Mouse (Mus musculus): ENCODE results near the gene Zfp619. TPM values are rescaled to one million over a fixed set of nuclear protein-coding genes. Genes with fewer than 3 reads are reported as not detected.

Zfp619 gene
- 4.3 and 4.4 TPM in 2 replicates for polyA plus RNA-seq (2014; fragmentation: Nextera tagmentation; extraction: Ambion mirVana)

DNA sequence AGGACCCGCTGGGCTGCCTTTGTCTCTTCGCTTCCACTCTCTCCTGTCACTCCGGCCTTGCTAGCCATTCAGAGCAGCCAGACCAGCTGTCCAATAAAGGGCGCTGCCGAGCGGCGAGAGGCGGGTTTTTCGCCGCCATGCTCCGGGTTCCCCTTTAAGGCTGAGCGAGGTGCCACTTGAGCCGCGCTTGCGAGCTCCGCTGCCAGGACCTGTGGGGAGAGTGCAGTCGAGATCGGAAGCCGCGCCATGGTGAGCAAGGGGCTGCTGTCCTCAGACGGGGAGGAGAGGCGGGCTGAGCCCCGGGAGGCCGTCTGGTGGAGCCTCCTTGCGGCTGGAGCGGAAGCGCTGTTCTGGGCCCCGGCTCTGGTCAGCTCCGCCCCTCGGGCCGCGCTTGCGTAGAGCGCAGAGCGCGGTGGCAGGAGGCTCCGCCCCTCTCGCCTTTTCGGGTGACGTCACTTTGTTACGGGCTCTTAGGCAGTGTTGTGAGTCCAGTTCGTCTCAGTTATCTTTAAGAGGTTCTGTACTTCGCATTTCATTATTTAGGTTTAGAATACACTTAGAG, at the start of gene Zfp619:
Gene Zfp619, plus strand, starts transcription at position 151 of the 562 bp plus-strand sequence.
- no peaks in the 10 kb centered on the region; the same call in 1 of the 2 replicates for H3K36me3 ChIP-seq (ENCODE audit: control insufficient read depth, insufficient read depth, low read length)
- H3K4me2 ChIP-seq (ENCODE audit: low read depth, low read length, severe bottlenecking) = peak within 1 kb of the TSS; percentile 45; the same call in 1 of the 2 replicates
- H3K4me3 ChIP-seq (ENCODE audit: low read depth, low read length) = peak within 1 kb of the TSS; percentile 57
- H3K9me3 ChIP-seq (ENCODE audit: control insufficient read depth, low read length) = peaks cover 4% of the 10 kb centered on the region; the same call in 1 of the 2 replicates
- no peaks in the 10 kb centered on the region for H3K4me1 ChIP-seq (replicated peaks; ENCODE audit: control insufficient read depth, insufficient read depth, low read length)
- ATAC-seq (replicated peaks; ENCODE audit: low FRiP score) = peak; percentile 98
- no peaks in the 10 kb centered on the region for H3K27me3 ChIP-seq (ENCODE audit: control insufficient read depth, insufficient read depth, low read length)
- H3K9ac ChIP-seq (ENCODE audit: low read length) = peak within 1 kb of the TSS; percentile 87
- peak; percentile 96 for DNase-seq (ENCODE audit: low spot score)
- WGBS = under 1% methylated on average over 43 of the region's 43 CpGs
- peak within 1 kb of the TSS; percentile 95 for H3K27ac ChIP-seq (ENCODE audit: low read depth, low read length)

DNA sequence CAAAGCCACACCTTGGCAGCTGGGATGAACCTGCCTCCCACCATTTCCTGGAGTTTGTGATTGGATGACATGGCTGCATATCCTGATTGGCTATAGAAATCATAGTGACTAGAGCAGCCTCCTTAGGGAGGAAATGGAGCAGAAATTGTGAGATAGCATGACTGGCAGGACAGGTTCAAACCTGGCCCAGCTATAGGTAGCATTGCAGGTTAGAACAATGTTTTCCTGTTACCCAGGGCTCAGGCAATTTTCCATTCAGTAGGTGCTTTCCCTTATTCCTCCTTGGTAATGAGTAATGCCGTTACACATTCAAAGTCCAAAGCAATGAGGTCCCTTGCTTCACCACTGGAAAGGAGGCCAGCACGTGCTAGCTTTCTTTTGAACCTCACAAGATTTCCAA, 38.6 kb upstream of the Zfp619 start:
- Histone ChIP-seq H3K27me3 (ENCODE audit: control insufficient read depth, insufficient read depth, low read length) (no peaks in the 10 kb centered on the region), H3K4me3 (ENCODE audit: low read depth, low read length) (no peak overlapping the region), H3K9ac (ENCODE audit: low read length) (no peak overlapping the region), H3K4me1 (replicated peaks; ENCODE audit: control insufficient read depth, insufficient read depth, low read length) (no peaks in the 10 kb centered on the region), H3K36me3 (ENCODE audit: control insufficient read depth, insufficient read depth, low read length) (peaks cover 10% of the 10 kb centered on the region), H3K4me2 (ENCODE audit: low read depth, low read length, severe bottlenecking) (no peak overlapping the region), H3K27ac (ENCODE audit: low read depth, low read length) (no peak overlapping the region), H3K9me3 (ENCODE audit: control insufficient read depth, low read length) (peaks cover 2% of the 10 kb centered on the region; the same call in 1 of the 2 replicates)
- DNase-seq (ENCODE audit: low spot score) (no peak), ATAC-seq (replicated peaks; ENCODE audit: low FRiP score) (no peak)
- 89% methylated on average over 2 of the region's 2 CpGs for WGBS

DNA sequence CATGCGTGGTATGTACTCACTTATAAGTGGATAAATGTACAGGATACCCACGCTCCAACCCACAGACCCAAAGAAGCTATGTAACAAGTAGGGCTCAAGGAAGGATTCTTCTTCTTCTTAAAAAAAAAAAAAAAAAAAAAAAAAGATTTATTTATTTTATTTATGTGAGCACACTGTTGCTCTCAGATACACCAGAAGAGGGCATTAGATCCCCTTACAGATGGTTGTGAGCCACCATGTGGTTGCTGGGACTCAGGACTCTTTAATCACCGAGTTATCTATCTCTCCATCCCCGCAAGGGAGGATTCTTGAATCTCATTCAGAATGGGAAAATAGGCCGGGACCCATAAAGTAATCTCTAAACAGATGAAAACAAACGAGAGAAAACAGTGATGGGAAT, 33.2 kb upstream of the Zfp619 start:
- no peak overlapping the region for H3K9ac ChIP-seq (ENCODE audit: low read length)
- no peak overlapping the region for H3K4me3 ChIP-seq (ENCODE audit: low read depth, low read length)
- WGBS = 58% methylated on average over 6 of the region's 6 CpGs
- no peaks in the 10 kb centered on the region for H3K27me3 ChIP-seq (ENCODE audit: control insufficient read depth, insufficient read depth, low read length)
- H3K4me2 ChIP-seq (ENCODE audit: low read depth, low read length, severe bottlenecking) = no peak overlapping the region
- DNase-seq (ENCODE audit: low spot score) = no peak
- no peak overlapping the region for H3K27ac ChIP-seq (ENCODE audit: low read depth, low read length)
- no peak for ATAC-seq (replicated peaks; ENCODE audit: low FRiP score)
- H3K4me1 ChIP-seq (replicated peaks; ENCODE audit: control insufficient read depth, insufficient read depth, low read length) = no peaks in the 10 kb centered on the region
- H3K36me3 ChIP-seq (ENCODE audit: control insufficient read depth, insufficient read depth, low read length) = no peaks in the 10 kb centered on the region
- no peaks in the 10 kb centered on the region for H3K9me3 ChIP-seq (ENCODE audit: control insufficient read depth, low read length)

DNA sequence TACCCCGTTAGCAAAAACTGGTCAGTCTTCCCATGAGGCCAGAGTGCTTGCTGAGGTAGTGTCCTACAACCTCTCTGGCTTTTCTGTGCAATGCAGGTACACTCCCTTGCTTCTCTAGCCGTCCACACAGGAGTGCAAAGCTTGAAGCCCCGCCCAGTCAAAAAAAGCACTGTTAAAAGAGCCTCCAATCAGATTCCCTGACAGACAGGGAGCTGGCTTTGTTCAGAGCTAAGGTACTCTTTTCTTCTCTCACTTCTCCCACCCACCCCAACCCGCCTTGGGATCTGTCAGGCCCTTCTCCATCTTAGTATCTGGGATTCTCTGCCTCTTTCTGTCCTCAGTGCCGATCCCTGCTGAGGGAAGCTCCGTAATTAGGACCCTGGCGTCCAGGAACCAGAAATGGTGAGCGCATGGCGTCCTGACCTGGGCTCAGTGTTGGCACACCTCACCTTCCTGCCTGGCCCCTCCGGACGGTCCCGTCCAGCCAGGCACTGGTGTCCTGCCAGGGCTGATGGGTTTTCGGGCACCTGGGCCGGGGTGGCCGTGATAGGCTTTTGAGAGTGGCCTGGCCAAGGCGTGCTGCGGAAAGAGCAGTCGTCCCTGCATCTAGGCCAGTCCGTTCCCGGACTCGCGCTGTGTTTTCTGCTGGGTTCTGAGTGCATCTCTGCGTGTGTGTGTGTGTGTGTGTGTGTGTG, 30.3 kb upstream of the Zfp619 start:
- peak overlapping the region; percentile 46 for H3K4me3 ChIP-seq (ENCODE audit: low read depth, low read length)
- WGBS = 4% methylated on average over 23 of the region's 23 CpGs
- H3K4me2 ChIP-seq (ENCODE audit: low read depth, low read length, severe bottlenecking) = peak overlapping the region; percentile 59
- ATAC-seq (replicated peaks; ENCODE audit: low FRiP score) (peak; percentile 81), DNase-seq (ENCODE audit: low spot score) (peak; percentile 63)
- H3K9ac ChIP-seq (ENCODE audit: low read length) = peak overlapping the region; percentile 68
- H3K36me3 ChIP-seq (ENCODE audit: control insufficient read depth, insufficient read depth, low read length) = no peaks in the 10 kb centered on the region
- H3K9me3 ChIP-seq (ENCODE audit: control insufficient read depth, low read length) = no peaks in the 10 kb centered on the region
- no peak overlapping the region for H3K27ac ChIP-seq (ENCODE audit: low read depth, low read length)
- no peaks in the 10 kb centered on the region for H3K27me3 ChIP-seq (ENCODE audit: control insufficient read depth, insufficient read depth, low read length)
- no peaks in the 10 kb centered on the region for H3K4me1 ChIP-seq (replicated peaks; ENCODE audit: control insufficient read depth, insufficient read depth, low read length)

DNA sequence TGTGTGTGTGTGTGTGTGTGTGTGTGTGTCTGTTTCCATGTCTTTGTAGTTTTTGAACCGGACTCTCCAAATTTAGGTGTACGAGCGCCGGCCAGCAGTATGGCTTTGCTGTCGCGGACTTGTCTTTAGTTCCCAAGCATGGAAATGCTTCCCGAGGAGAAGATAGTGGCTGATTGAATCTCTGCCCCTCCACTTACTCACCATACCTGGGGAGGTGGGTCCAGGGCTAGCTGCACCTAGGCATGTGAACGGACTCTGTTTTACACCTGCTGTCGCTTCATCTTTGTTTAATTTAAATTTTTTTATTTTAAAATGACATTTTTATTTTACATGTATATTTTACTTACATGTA, 29.7 kb upstream of the Zfp619 start:
- DNase-seq (ENCODE audit: low spot score) (no peak), ATAC-seq (replicated peaks; ENCODE audit: low FRiP score) (peak; percentile 59; the same call in 1 of the 2 replicates)
- Histone ChIP-seq H3K4me2 (ENCODE audit: low read depth, low read length, severe bottlenecking) (peak overlapping the region; percentile 59; the same call in 1 of the 2 replicates), H3K36me3 (ENCODE audit: control insufficient read depth, insufficient read depth, low read length) (no peaks in the 10 kb centered on the region), H3K4me1 (replicated peaks; ENCODE audit: control insufficient read depth, insufficient read depth, low read length) (no peaks in the 10 kb centered on the region), H3K27ac (ENCODE audit: low read depth, low read length) (no peak overlapping the region), H3K9me3 (ENCODE audit: control insufficient read depth, low read length) (no peaks in the 10 kb centered on the region), H3K4me3 (ENCODE audit: low read depth, low read length) (peak overlapping the region; percentile 46), H3K27me3 (ENCODE audit: control insufficient read depth, insufficient read depth, low read length) (no peaks in the 10 kb centered on the region), H3K9ac (ENCODE audit: low read length) (peak overlapping the region; percentile 68)
- 30% methylated on average over 9 of the region's 9 CpGs for WGBS

DNA sequence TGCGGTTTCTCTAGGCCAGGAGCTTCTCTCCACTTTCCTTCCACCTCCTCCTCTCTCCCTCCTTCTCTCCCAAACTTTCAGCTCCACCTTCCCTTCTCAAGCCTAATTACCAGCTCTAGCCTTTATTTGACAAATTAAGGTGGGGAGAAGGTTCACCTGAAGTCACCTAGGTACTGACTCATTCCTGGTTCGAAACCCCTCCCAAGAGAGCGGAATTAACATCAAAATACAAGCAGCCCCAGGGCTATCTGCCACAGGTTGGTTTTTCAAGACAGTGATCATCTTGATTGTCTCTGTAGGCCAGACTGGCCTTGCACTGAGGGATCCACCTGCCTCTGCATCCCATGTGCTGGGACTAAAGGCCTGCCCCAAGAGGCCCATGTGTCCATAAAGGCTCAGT, 22.9 kb upstream of the Zfp619 start:
- Histone ChIP-seq H3K9me3 (ENCODE audit: control insufficient read depth, low read length) (no peaks in the 10 kb centered on the region; the same call in 1 of the 2 replicates), H3K4me2 (ENCODE audit: low read depth, low read length, severe bottlenecking) (no peak overlapping the region), H3K9ac (ENCODE audit: low read length) (no peak overlapping the region), H3K4me1 (replicated peaks; ENCODE audit: control insufficient read depth, insufficient read depth, low read length) (no peaks in the 10 kb centered on the region), H3K36me3 (ENCODE audit: control insufficient read depth, insufficient read depth, low read length) (peaks cover 4% of the 10 kb centered on the region; the same call in 1 of the 2 replicates), H3K27me3 (ENCODE audit: control insufficient read depth, insufficient read depth, low read length) (no peaks in the 10 kb centered on the region), H3K4me3 (ENCODE audit: low read depth, low read length) (no peak overlapping the region), H3K27ac (ENCODE audit: low read depth, low read length) (no peak overlapping the region)
- 84% methylated on average over 3 of the region's 3 CpGs for WGBS
- ATAC-seq (replicated peaks; ENCODE audit: low FRiP score) = no peak
- DNase-seq (ENCODE audit: low spot score) = no peak

DNA sequence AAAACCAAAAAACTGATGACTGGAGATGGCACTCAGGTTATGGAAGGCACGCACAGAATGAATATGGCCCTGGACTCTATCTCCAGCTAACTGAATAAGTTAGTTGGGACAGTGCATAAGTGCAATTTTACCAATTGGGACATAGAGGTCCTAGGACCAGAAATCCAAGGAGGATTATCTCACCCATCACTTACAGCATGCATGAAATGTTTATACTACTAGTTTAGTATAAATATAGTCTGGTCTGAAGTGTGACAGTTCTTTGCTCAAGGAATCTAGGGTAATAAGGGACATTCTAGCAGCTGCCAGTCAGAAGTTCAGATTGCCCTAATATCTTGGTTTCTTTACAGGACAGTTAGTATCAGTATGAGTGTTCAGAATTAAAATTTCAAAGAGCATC, 13.5 kb upstream of the Zfp619 start:
- ATAC-seq (replicated peaks; ENCODE audit: low FRiP score) = no peak
- H3K27me3 ChIP-seq (ENCODE audit: control insufficient read depth, insufficient read depth, low read length) = no peaks in the 10 kb centered on the region
- H3K4me1 ChIP-seq (replicated peaks; ENCODE audit: control insufficient read depth, insufficient read depth, low read length) = no peaks in the 10 kb centered on the region
- no peaks in the 10 kb centered on the region for H3K9me3 ChIP-seq (ENCODE audit: control insufficient read depth, low read length)
- H3K36me3 ChIP-seq (ENCODE audit: control insufficient read depth, insufficient read depth, low read length) = no peaks in the 10 kb centered on the region
- H3K9ac ChIP-seq (ENCODE audit: low read length) = no peak overlapping the region
- no peak overlapping the region for H3K27ac ChIP-seq (ENCODE audit: low read depth, low read length)
- no peak for DNase-seq (ENCODE audit: low spot score)
- H3K4me2 ChIP-seq (ENCODE audit: low read depth, low read length, severe bottlenecking) = no peak overlapping the region
- 85% methylated on average over 1 of the region's 1 CpGs for WGBS
- no peak overlapping the region for H3K4me3 ChIP-seq (ENCODE audit: low read depth, low read length)

DNA sequence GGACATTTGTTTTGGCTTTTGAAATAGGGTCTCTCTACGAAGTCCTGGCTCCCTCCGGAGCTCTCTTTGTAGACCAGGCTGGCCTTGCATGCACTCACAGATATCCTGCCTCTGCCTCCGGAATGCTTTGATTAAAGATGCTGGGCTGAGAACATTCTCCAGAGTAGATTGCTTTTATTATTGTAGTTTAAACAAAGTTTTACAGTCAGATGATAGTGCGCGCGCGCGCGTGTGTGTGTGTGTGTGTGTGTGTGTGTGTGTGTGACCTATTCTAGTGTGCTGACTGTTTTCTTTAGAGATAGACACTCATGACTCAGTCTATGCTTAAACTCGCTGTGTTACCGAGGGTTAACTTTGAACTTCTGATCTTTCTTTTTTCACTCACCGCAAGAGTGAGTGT, 796 bp downstream of the Zfp619 start:
- H3K4me1 ChIP-seq (replicated peaks; ENCODE audit: control insufficient read depth, insufficient read depth, low read length) = no peaks in the 10 kb centered on the region
- H3K27ac ChIP-seq (ENCODE audit: low read depth, low read length) = no peak overlapping the region
- H3K4me2 ChIP-seq (ENCODE audit: low read depth, low read length, severe bottlenecking) = peak overlapping the region; percentile 40; the same call in 1 of the 2 replicates
- peak overlapping the region; percentile 57; the same call in 1 of the 2 replicates for H3K4me3 ChIP-seq (ENCODE audit: low read depth, low read length)
- WGBS = 90% methylated on average over 12 of the region's 12 CpGs
- ATAC-seq (replicated peaks; ENCODE audit: low FRiP score) (peak; percentile 36), DNase-seq (ENCODE audit: low spot score) (no peak)
- H3K27me3 ChIP-seq (ENCODE audit: control insufficient read depth, insufficient read depth, low read length) = no peaks in the 10 kb centered on the region
- H3K9me3 ChIP-seq (ENCODE audit: control insufficient read depth, low read length) = peaks cover 4% of the 10 kb centered on the region; the same call in 1 of the 2 replicates
- H3K9ac ChIP-seq (ENCODE audit: low read length) = no peak overlapping the region; the same call in 1 of the 2 replicates
- H3K36me3 ChIP-seq (ENCODE audit: control insufficient read depth, insufficient read depth, low read length) = no peaks in the 10 kb centered on the region; the same call in 1 of the 2 replicates
